Mouse (Mus musculus) midbrain, embryonic 14.5 days (tissue): ENCODE results near the gene Thpo. TPM values are rescaled to one million over a fixed set of nuclear protein-coding genes. Genes with fewer than 3 reads are reported as not detected.

ENCODE experiments used
- ATAC-seq: fragments of 200-750 bp; cut with Nextera tagmentation; 2 replicates; pipeline ENCODE4 v1.8.0; 2017; ENCODE audit warnings: moderate number of reproducible peaks, moderate library complexity; ENCODE audit not compliant: low FRiP score, low TSS enrichment
- DNase-seq: peaks from one replicate; pipeline ENCODE4 v3.0.0-alpha.2; 2015
- H3K27ac ChIP-seq: fragments of 300-500 bp; sonication (generic); replicated peaks from 2 replicates; pipeline ENCODE4 v1.5.1; 2014; ENCODE audit warnings: mild to moderate bottlenecking, low read depth, low read length, moderate library complexity
- H3K27me3 ChIP-seq: fragments of 300-500 bp; sonication (generic); 2 replicates; pipeline ENCODE4 v1.6.1; 2014; ENCODE audit warnings: low read length, control low read depth, mixed read lengths; ENCODE audit not compliant: control insufficient read depth, insufficient read depth
- H3K36me3 ChIP-seq: fragments of 300-500 bp; sonication (generic); 2 replicates; pipeline ENCODE4 v1.6.1; 2014; ENCODE audit warnings: low read length, control low read depth; ENCODE audit not compliant: control insufficient read depth, insufficient read depth
- H3K4me1 ChIP-seq: fragments of 300-500 bp; sonication (generic); 2 replicates; pipeline ENCODE4 v1.6.1; 2014; ENCODE audit warnings: mild to moderate bottlenecking, antibody characterized with exemption, low read length, control low read depth; ENCODE audit not compliant: control insufficient read depth, insufficient read depth
- H3K4me2 ChIP-seq: fragments of 300-500 bp; sonication (generic); 2 replicates; pipeline ENCODE4 v1.6.1; 2014; ENCODE audit warnings: mild to moderate bottlenecking, low read length, moderate library complexity
- H3K4me3 ChIP-seq: fragments of 300-500 bp; sonication (generic); replicated peaks from 2 replicates; pipeline ENCODE4 v1.5.1; 2014; ENCODE audit warnings: low read depth, low read length
- H3K9ac ChIP-seq: fragments of 300-500 bp; sonication (generic); replicated peaks from 2 replicates; pipeline ENCODE4 v1.6.1; 2014; ENCODE audit warnings: mild to moderate bottlenecking, low read length, moderate library complexity
- H3K9me3 ChIP-seq: fragments of 300-500 bp; sonication (generic); 2 replicates; pipeline ENCODE4 v1.6.1; 2016; ENCODE audit warnings: low read length, control low read depth, mixed read lengths; ENCODE audit not compliant: control insufficient read depth
- WGBS: fragments of 180-500 bp; shearing (Covaris S2); extraction: QIAGEN DNeasy Blood & Tissue Kit; methylation state at CpG from one replicate; pipeline ENCODE4 v1.1.7; 2014; 5-methylcytosine and 5-hydroxymethylcytosine counted together
- polyA plus RNA-seq: library from polyadenylated mRNA; unstranded; fragments of >200 nt; fragmentation: Nextera tagmentation; extraction: Ambion mirVana; gene quantifications from 2 replicates; pipeline ENCODE4 v1.2.1, GENCODE M21; 2014

Gene Thpo
- polyA plus RNA-seq, 1 experiment from 2014 or later: 0.99 TPM

DNA sequence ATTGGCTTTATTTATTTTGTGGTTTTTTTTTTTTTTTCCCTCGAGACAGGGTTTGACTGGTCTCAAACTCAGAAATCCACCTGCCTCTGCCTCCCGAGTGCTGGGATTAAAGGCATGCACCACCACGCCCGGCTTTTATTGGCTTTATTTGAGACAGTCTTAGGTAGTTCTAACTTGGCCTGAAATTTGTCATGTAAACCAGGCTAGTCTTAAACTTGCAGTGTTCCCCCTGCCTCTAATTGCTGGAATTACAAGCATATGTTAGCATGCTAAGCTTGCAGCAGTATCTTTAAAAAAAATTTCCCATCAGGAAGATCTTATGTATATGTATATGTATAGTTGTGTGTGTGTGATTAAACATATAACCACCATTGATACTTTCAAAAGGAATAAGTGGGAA, 57.6 kb downstream of the Thpo start:
- H3K9ac ChIP-seq: no peak overlapping the region
- WGBS: 87% methylated on average over 4 of the region's 4 CpGs
- H3K4me1 ChIP-seq: peaks cover 11% of the 10 kb centered on the region
- H3K4me3 ChIP-seq: no peak overlapping the region
- no peak overlapping the region for H3K27ac ChIP-seq
- no peak overlapping the region for H3K4me2 ChIP-seq
- no peaks in the 10 kb centered on the region for H3K27me3 ChIP-seq
- DNase-seq: peak; percentile 24
- H3K36me3 ChIP-seq: peaks cover 69% of the 10 kb centered on the region
- ATAC-seq: no peak
- H3K9me3 ChIP-seq: no peaks in the 10 kb centered on the region

DNA sequence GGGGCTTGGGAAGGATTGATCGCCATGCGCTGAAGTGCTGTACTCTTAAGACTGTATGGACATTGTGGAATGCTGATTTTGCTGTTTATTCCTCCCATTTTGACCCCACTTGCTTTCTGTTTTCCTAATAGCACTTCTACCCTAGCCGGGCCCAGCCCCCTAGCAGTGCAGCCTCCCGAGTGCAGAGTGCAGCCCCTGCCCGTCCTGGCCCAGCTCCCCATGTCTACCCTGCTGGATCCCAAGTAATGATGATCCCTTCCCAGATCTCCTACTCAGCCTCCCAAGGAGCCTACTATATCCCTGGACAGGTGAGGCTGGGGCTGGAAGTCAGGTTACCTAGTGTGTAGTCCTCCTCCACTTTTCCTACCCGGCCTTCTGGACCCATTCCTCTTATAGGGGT, 59.1 kb downstream of the Thpo start:
- H3K9me3 ChIP-seq: no peaks in the 10 kb centered on the region
- H3K4me3 ChIP-seq: no peak overlapping the region
- peaks cover 11% of the 10 kb centered on the region for H3K4me1 ChIP-seq
- ATAC-seq (no peak), DNase-seq (no peak)
- no peaks in the 10 kb centered on the region for H3K27me3 ChIP-seq
- H3K27ac ChIP-seq: no peak overlapping the region
- H3K9ac ChIP-seq: no peak overlapping the region
- H3K36me3 ChIP-seq: peaks cover 54% of the 10 kb centered on the region
- no peak overlapping the region for H3K4me2 ChIP-seq
- 93% methylated on average over 6 of the region's 6 CpGs for WGBS

Other genes with a start within 250 kb of the Thpo start
- 65.8 and 97.4 TPM in 2 replicates for gene Eif2b5, start 235.7 kb downstream of the Thpo start, polyA plus RNA-seq
- gene Dvl3, start 217.5 kb downstream of the Thpo start, polyA plus RNA-seq: 35.8 and 40.2 TPM in 2 replicates
- gene Ap2m1, start 199.0 kb downstream of the Thpo start, polyA plus RNA-seq: 1,285 and 1,320 TPM in 2 replicates
- gene Abcf3, start 185.9 kb downstream of the Thpo start, polyA plus RNA-seq: 69.6 and 79.9 TPM in 2 replicates
- gene Vwa5b2, start 145.0 kb downstream of the Thpo start, polyA plus RNA-seq: 12.1 and 15.8 TPM in 2 replicates
- 10.5 and 12.0 TPM in 2 replicates for gene Eef1akmt4, start 122.9 kb downstream of the Thpo start, polyA plus RNA-seq
- not detected in 2 replicates for gene Gm49333, start 122.9 kb downstream of the Thpo start, polyA plus RNA-seq
- gene Alg3, start 122.8 kb downstream of the Thpo start, polyA plus RNA-seq: 43.4 and 46.3 TPM in 2 replicates
- 35.6 and 54.4 TPM in 2 replicates for gene Camk2n2, start 113.2 kb downstream of the Thpo start, polyA plus RNA-seq
- 8.5 and 11.9 TPM in 2 replicates for gene Ece2, start 104.7 kb downstream of the Thpo start, polyA plus RNA-seq
- 277 and 366 TPM in 2 replicates for gene Psmd2, start 82.9 kb downstream of the Thpo start, polyA plus RNA-seq
- gene Eif4g1, start 66.2 kb downstream of the Thpo start, polyA plus RNA-seq: 117 and 123 TPM in 2 replicates
- gene Fam131a, start 41.3 kb downstream of the Thpo start, polyA plus RNA-seq: 45.3 and 50.1 TPM in 2 replicates
- gene Polr2h, start 16.8 kb downstream of the Thpo start, polyA plus RNA-seq: 89.6 and 95.7 TPM in 2 replicates
- gene Clcn2, start 16.8 kb downstream of the Thpo start, polyA plus RNA-seq: 27.2 and 30.9 TPM in 2 replicates
- 6.3 and 8.2 TPM in 2 replicates for gene Chrd, start 1.4 kb downstream of the Thpo start, polyA plus RNA-seq